Mouse (Mus musculus): Measurements from ENCODE around the gene Aldh1a2. TPM values are rescaled to one million over a fixed set of nuclear protein-coding genes. Genes with fewer than 3 reads are reported as not detected.

Gene Aldh1a2
- total RNA-seq, 2 experiments from 2014 or later, result not detected

GRCm38 (mm10) chr9:71283156-71283555, 67.6 kb downstream of the Aldh1a2 start:
- ATAC-seq (replicated peaks; ENCODE audit: low FRiP score, poor library complexity, severe bottlenecking), result no peak

GRCm38 (mm10) chr9:71285231-71285630, 69.6 kb downstream of the Aldh1a2 start:
- no peak for ATAC-seq (replicated peaks; ENCODE audit: low FRiP score, poor library complexity, severe bottlenecking)

DNA sequence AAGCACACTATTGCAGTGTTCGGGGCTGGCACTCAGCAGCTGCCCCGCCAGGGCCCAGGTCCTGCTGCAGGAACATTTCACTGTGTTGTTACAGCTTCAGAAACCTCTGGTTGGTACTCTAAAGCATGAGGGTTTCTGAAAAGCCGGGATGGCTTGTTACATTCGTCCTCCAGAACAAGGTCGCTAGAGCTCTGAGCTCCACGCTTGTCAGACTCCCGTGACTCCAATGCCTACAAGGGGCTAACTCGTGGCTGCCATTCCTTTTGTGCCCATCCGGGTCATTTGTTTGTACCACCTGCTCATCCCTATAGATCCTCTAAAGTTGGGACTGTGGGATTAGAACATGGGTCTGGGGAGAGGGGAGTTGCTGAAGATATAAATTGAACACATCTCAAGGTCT, 70.8 kb downstream of the Aldh1a2 start:
- no peak for ATAC-seq (replicated peaks; ENCODE audit: low FRiP score, poor library complexity, severe bottlenecking)

DNA sequence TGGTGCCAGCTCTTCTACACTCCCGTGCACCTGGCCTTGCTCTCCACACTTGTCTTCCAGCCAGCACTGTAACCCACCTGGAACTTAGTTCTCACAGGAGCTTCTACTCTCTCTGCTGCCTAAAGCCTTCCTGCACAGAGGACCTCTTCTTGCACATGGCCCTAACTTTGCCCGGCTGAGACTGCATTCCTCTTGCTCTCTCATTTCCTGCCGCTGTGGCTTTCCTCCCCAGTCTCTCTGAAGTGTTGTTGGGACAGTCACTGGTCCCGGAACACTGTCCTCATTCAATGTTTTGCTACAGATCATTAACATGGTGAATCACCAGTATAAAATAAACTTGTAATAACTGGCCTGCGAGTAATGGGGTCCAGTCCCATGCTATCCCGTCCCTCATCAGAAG, 73.1 kb downstream of the Aldh1a2 start:
- no peak for ATAC-seq (replicated peaks; ENCODE audit: low FRiP score, poor library complexity, severe bottlenecking)

DNA sequence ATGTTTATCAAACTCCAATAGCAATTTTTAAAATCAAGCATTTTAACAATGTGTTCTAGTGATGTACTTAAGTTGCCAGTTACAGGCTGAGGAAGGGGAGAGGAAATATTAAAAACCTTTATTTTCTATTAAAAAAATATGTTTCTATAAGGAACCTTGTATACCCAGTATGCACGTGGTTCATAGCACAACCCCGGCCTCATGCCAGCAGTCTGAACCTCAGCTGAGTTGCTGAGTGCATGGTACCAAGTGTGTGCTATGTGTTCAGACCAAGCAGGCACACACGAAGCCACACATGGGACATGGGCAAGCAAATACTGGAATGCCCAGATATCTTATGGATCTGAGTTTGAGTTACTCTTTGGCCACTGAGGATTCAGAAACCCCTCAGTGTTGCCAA, 74.2 kb downstream of the Aldh1a2 start:
- ATAC-seq (replicated peaks; ENCODE audit: low FRiP score, poor library complexity, severe bottlenecking), result no peak

DNA sequence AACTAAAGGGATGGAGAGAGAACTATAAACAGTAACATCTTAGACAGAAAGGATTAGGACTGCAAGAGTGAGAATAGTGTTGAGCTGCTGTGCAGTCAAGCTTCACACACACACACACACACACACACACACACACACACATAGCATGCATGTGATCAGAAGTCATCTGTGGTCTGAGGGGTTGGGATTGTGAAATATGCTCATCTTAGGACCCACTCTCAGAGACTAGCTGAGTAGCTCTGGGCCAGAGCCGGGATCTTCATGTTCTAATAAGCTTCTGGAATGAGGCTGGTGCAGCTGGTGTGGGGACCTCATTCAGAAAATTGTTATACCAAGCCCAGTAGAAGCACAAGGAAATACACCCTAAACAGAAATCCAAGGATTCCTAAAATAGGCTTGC, 75.1 kb downstream of the Aldh1a2 start:
- ATAC-seq (replicated peaks; ENCODE audit: low FRiP score, poor library complexity, severe bottlenecking), result no peak

DNA sequence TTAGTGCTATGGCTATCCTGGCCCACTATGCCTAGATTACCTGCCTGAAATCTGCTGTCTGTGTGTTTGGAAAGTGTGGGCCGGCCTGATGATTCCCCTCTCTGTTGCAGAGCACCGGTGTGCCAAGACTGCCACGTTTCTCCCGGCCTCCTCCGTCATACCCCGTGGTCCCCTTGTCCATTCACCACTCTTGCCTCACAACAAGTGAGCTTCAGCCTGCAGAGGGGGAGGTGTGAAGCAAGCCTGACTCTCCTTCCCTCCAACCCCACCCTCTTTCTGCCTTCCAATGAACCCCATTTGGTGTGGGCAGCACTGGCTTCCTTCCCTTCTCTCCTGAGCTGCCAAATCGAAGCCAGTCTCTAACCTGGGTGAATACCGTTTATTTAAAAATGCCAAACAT, 79.9 kb downstream of the Aldh1a2 start:
- no peak for ATAC-seq (replicated peaks; ENCODE audit: low FRiP score, poor library complexity, severe bottlenecking)

- no peak for ATAC-seq (replicated peaks; ENCODE audit: low FRiP score, poor library complexity, severe bottlenecking)
Observed at GRCm38 (mm10) chr9:71303594-71303993, 88.0 kb downstream of the Aldh1a2 start.

GRCm38 (mm10) chr9:71307106-71307789, 91.7 kb downstream of the Aldh1a2 start:
- no peak for ATAC-seq (replicated peaks; ENCODE audit: low FRiP score, poor library complexity, severe bottlenecking)

DNA sequence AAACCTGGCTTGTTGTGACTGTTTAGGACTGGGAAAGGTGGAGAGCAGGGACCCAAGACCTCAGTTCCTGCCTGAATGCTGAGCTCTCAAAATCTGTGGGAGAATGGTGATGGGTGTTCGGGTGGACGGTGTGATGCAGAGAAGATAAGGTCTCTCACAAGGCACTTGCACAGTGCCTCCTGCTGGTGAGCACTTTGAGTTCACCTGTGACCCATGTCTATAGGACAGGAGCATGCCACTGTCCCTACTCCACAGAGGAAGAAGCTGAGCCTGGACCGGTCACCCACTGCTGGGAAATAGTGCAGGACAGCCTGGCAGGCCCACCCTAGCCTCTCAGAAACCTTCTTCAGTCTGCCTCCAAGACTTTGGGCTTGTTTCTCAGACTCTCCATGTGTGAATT, 100.4 kb downstream of the Aldh1a2 start:
- ATAC-seq (replicated peaks; ENCODE audit: low FRiP score, poor library complexity, severe bottlenecking), result no peak

GRCm38 (mm10) chr9:71317096-71317920, 101.7 kb downstream of the Aldh1a2 start:
- ATAC-seq (replicated peaks; ENCODE audit: low FRiP score, poor library complexity, severe bottlenecking), result no peak

DNA sequence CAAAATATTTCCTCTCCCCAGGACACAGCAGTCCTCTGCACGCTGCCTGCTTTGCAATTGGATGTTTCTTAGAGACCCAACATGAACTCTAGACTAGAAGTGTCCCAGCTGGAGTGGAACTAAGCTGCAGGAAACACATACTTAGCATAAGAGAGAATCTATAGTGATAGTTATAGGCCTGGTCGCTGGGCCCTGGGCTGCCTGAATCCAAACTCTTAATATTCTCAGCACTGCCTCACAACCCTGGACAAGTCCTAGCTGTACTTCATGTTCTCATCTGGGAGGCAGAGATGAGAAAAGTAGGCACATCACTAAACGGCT, 102.3 kb downstream of the Aldh1a2 start:
- no peak for ATAC-seq (replicated peaks; ENCODE audit: low FRiP score, poor library complexity, severe bottlenecking)

DNA sequence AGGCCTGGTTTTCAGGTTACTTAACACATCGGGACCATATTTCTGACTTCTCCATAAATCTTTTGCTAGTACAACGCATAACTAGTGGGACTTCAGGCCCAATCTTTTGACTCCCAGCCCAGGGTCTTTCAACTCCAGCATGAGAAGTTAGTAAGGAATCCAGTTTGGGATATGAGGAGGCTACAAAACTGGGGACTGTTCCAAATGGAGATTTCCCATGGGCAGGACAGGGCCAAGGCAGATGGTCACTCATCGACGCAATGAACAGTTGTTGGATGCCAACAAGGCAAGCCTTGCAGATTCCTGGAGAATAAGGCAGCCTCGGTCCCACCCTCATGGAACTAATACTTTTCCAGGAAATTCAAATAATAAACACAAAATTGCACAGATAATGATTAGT, 104.2 kb downstream of the Aldh1a2 start:
- ATAC-seq (replicated peaks; ENCODE audit: low FRiP score, poor library complexity, severe bottlenecking), result no peak

- 0 out of 2 replicates have a peak, but pooled peaks have one; percentile 27 for ATAC-seq (replicated peaks; ENCODE audit: low FRiP score, poor library complexity, severe bottlenecking)
Observed at GRCm38 (mm10) chr9:71320246-71321155, 104.9 kb downstream of the Aldh1a2 start.

- no peak for ATAC-seq (replicated peaks; ENCODE audit: low FRiP score, poor library complexity, severe bottlenecking)
Observed at GRCm38 (mm10) chr9:71321436-71321835, 105.8 kb downstream of the Aldh1a2 start.

DNA sequence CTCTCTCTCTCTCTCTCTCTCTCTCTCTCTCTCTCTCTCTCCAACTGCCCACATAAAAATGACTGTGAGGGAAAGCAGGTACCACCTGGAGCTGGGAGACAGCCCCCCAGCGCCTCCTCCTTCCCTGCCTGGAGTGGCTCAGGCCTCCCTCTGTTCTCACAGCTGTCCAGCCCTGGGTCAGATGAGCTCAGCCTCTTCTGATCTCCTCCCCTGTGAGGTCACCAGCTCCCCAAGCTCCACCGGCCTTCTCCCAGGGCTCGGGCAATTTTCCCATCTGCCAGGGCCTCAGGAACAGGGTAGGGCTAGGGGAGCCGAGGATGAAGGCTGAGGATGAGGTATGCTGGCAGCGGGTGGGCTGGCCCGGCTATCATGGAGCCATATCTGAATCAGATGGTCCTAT, 106.3 kb downstream of the Aldh1a2 start:
- ATAC-seq (replicated peaks; ENCODE audit: low FRiP score, poor library complexity, severe bottlenecking), result no peak

GRCm38 (mm10) chr9:71323303-71323952, 107.8 kb downstream of the Aldh1a2 start:
- ATAC-seq (replicated peaks; ENCODE audit: low FRiP score, poor library complexity, severe bottlenecking), result no peak

GRCm38 (mm10) chr9:71324060-71324459, 108.5 kb downstream of the Aldh1a2 start:
- ATAC-seq (replicated peaks; ENCODE audit: low FRiP score, poor library complexity, severe bottlenecking), result no peak

- ATAC-seq (replicated peaks; ENCODE audit: low FRiP score, poor library complexity, severe bottlenecking), result no peak
Observed at GRCm38 (mm10) chr9:71326261-71326660, 110.7 kb downstream of the Aldh1a2 start.

DNA sequence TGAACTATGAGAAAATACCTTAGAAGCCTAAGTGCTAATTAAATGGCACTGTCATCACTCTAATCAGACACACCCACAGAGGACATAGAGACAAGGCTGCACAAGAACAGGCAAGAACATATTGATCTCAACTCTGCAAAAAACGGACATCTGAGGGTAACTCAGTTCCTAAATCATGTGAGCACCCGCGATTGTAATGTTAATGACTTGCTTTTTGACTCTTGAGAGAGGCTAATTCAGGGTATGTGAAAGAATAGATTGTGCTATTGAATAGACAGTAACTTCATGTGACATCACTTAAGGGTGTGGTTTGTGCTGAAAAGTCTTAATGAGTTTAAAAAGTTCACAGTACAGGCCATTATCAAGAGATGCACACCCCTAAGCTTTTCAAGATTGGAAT, 116.1 kb downstream of the Aldh1a2 start:
- no peak for ATAC-seq (replicated peaks; ENCODE audit: low FRiP score, poor library complexity, severe bottlenecking)

All from erythroblast, adult 5-6 weeks (primary cell).